Mouse (Mus musculus): Measurements from ENCODE around the gene Asic4. TPM values are rescaled to one million over a fixed set of nuclear protein-coding genes. Genes with fewer than 3 reads are reported as not detected.
A peak's percentile ranks its signal among the peaks of the same experiment; 100 is the strongest.

The Asic4 gene
- not detected for total RNA-seq (2021)

GRCm38 (mm10) chr1:75450314-75451005 is at the start of gene Asic4:
Gene Asic4, plus strand, starts transcription at chr1:75450436.
- no peak for DNase-seq

GRCm38 (mm10) chr1:75400493-75401115 is 49.6 kb upstream of the Asic4 start:
- DNase-seq: no peak

GRCm38 (mm10) chr1:75405547-75405946 is 44.7 kb upstream of the Asic4 start:
- DNase-seq: no peak

- DNase-seq: no peak
Measured at GRCm38 (mm10) chr1:75406173-75406572, 44.1 kb upstream of the Asic4 start.

- no peak for DNase-seq
Measured at GRCm38 (mm10) chr1:75407056-75407455, 43.2 kb upstream of the Asic4 start.

- DNase-seq: no peak
Measured at GRCm38 (mm10) chr1:75408210-75408609, 42.0 kb upstream of the Asic4 start.

GRCm38 (mm10) chr1:75409950-75410349 is 40.3 kb upstream of the Asic4 start:
- no peak for DNase-seq

GRCm38 (mm10) chr1:75412196-75412595 is 38.0 kb upstream of the Asic4 start:
- no peak for DNase-seq

GRCm38 (mm10) chr1:75413749-75414148 is 36.5 kb upstream of the Asic4 start:
- DNase-seq: peak; percentile 73

- no peak for DNase-seq
Measured at GRCm38 (mm10) chr1:75421794-75422193, 28.4 kb upstream of the Asic4 start.

- DNase-seq: no peak
Measured at GRCm38 (mm10) chr1:75422216-75422822, 27.9 kb upstream of the Asic4 start.

GRCm38 (mm10) chr1:75422823-75423471 is 27.3 kb upstream of the Asic4 start:
- peak; percentile 53 for DNase-seq

GRCm38 (mm10) chr1:75423780-75424390 is 26.4 kb upstream of the Asic4 start:
- no peak for DNase-seq

GRCm38 (mm10) chr1:75425796-75426471 is 24.3 kb upstream of the Asic4 start:
- DNase-seq: peak; percentile 66

GRCm38 (mm10) chr1:75435475-75436328 is 14.5 kb upstream of the Asic4 start, which contains the start of gene Gmppa:
Gene Gmppa, plus strand, starts transcription at chr1:75435930.
- peak; percentile 81 for DNase-seq

- no peak for DNase-seq
Measured at GRCm38 (mm10) chr1:75438782-75439181, 11.5 kb upstream of the Asic4 start.

- no peak for DNase-seq
Measured at GRCm38 (mm10) chr1:75440661-75441060, 9.6 kb upstream of the Asic4 start.

GRCm38 (mm10) chr1:75441471-75441996 is 8.7 kb upstream of the Asic4 start:
- DNase-seq: no peak

GRCm38 (mm10) chr1:75442171-75442570 is 8.1 kb upstream of the Asic4 start:
- no peak for DNase-seq

- DNase-seq: no peak
Measured at GRCm38 (mm10) chr1:75442811-75443210, 7.4 kb upstream of the Asic4 start.

Data from heart, postnatal 4 days (tissue).